Mouse (Mus musculus): ENCODE measurements at regions not wholly inside any gene's neighbourhood (a gene's known extent, or its start where the extent isn't known, plus 50 kb on each side); places are given as distances from the start of the nearest gene placed in this dataset.

GRCm38 (mm10) chr17:61018647-61019046 is 1862.5 kb downstream of the Efna5 start:
- DNase-seq (ENCODE audit: low spot score), result no peak

Measured in left cerebral cortex, adult 11 months (tissue).